Mouse (Mus musculus) megakaryocyte, embryonic 14.5 days (primary cell): ENCODE data around the gene Dpysl5. TPM values are rescaled to one million over a fixed set of nuclear protein-coding genes. Genes with fewer than 3 reads are reported as not detected.

ENCODE experiments used
- H3K27me3 ChIP-seq: replicated peaks from 2 replicates; pipeline ENCODE3; 2012; ENCODE audit warnings: inconsistent platforms
- H3K36me3 ChIP-seq: replicated peaks from 2 replicates; pipeline ENCODE3; 2012; ENCODE audit warnings: low read length, inconsistent platforms, mixed read lengths
- H3K4me1 ChIP-seq: 2 replicates; pipeline ENCODE4 v1.6.1; 2012; ENCODE audit warnings: inconsistent platforms
- H3K4me3 ChIP-seq: replicated peaks from 2 replicates; pipeline ENCODE3; 2012; ENCODE audit warnings: moderate library complexity, mild to moderate bottlenecking, inconsistent platforms
- H3K9me3 ChIP-seq: 2 replicates; pipeline ENCODE4 v1.6.1; 2012; ENCODE audit warnings: inconsistent platforms
- FLI1 ChIP-seq: IDR thresholded peaks from 2 replicates; pipeline ENCODE4 v1.6.1; 2012; ENCODE audit warnings: low read length, inconsistent platforms, mixed read lengths
- GATA1 ChIP-seq: IDR thresholded peaks from 3 replicates; pipeline ENCODE4 v1.6.1; 2012; ENCODE audit warnings: mixed read lengths, low read length, inconsistent platforms, borderline replicate concordance
- polyA plus RNA-seq: library from polyadenylated mRNA; stranded (reverse); fragments of >175 nt; gene quantifications from 2 replicates; pipeline ENCODE4 v1.2.3, GENCODE M21; 2012; ENCODE audit warnings: low replicate concordance; ENCODE audit not compliant: insufficient read depth

Gene Dpysl5
- 0.12 TPM in 1 of 2 replicates, not detected in the other for polyA plus RNA-seq

DNA sequence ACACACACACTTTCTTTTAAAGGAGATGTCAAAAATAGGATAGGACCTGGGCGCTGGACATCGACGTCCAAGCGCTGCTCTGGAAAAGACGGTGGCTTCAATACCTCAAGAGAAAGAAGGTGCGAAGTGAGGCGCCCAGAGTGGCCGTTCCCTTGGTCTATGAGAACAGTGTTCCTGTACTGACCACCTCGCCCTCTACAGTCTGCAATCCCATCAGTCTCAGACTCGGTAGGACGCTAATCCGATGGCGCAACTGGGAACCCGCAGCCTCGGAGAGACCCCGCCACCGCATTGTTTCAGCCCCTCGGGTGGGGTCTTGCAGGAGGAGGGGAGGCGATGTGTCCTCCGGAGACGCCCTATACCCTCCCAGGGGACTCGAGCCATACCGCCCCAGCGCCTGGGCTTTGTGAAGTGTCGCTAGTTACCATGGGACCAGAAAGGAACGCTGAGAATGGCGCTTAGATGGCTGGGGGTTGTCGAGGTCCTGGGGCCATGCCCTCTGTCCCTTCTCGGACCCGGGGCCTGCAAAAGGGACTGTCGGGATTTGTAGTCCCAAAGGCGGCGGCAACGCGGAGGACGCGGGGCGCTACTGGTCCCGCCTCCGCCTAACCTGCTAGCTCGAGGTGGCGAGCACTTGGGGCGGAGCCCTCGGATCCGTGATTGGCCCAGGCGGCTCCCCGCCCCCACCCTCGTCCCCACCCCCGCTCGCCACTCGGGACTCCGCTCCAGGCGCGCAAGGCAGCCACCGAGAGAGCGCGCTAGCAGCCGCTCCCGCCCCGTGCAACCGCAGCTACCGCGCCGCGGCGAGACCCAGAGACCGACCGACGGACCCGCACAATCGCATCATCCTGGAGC, at the start of gene Dpysl5:
TSS of gene Dpysl5 (plus strand) at position 418 of the 855 bp plus-strand sequence.
- peaks cover 88% of the 10 kb centered on the region for H3K27me3 ChIP-seq
- H3K4me1 ChIP-seq = peaks cover 36% of the 10 kb centered on the region
- peak within 1 kb of the TSS; percentile 87 for H3K4me3 ChIP-seq
- TF ChIP-seq GATA1 (no peak), FLI1 (no peak)
- no peaks in the 10 kb centered on the region for H3K36me3 ChIP-seq
- peaks cover 4% of the 10 kb centered on the region; the same call in 1 of the 2 replicates for H3K9me3 ChIP-seq

DNA sequence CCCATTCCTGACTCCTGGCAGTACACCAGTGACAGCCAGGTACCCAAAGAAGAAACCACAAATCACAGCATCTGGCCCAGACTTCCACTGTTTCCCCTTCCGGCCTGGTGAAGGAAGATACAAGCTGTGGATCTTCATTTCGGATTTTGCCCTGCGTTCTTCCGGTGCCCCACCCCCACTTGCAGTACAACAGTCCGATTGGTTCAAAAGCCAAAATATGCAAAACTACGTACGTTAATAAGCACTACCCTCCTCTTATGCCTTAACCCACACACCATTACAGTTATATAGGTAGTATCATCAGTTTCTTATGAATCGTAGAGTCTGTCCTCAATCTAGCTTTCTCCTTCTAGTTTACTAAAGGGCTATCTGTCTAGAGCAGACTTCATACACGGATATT, 46.0 kb upstream of the Dpysl5 start:
- H3K4me1 ChIP-seq = peaks cover 39% of the 10 kb centered on the region
- no peaks in the 10 kb centered on the region for H3K27me3 ChIP-seq
- H3K36me3 ChIP-seq = peaks cover 20% of the 10 kb centered on the region
- TF ChIP-seq GATA1 = no peak
- no peak for TF ChIP-seq FLI1
- peaks cover 16% of the 10 kb centered on the region for H3K9me3 ChIP-seq
- H3K4me3 ChIP-seq = no peak overlapping the region

DNA sequence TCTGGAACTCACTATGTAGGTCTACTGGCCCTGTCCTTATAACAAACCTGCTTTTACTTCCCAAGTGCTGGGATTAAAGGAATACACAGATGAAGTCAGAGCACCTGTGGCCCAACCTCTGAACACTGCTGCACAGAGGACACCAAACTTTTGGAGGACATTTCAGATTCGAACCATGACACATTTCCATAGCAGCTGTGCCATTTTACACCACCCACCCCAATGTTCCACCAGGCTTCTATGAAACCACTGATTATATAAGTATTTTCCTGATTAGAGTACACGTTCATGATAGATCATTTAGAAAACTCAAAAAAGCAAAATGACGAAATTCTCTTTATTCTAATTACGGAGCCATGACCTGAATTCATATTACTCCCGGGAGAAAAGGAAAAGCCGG, 45.4 kb upstream of the Dpysl5 start:
- peaks cover 10% of the 10 kb centered on the region for H3K9me3 ChIP-seq
- H3K36me3 ChIP-seq = peaks cover 26% of the 10 kb centered on the region
- TF ChIP-seq FLI1 (no peak), GATA1 (no peak)
- H3K27me3 ChIP-seq = no peaks in the 10 kb centered on the region
- peaks cover 39% of the 10 kb centered on the region for H3K4me1 ChIP-seq
- peak overlapping the region; percentile 98 for H3K4me3 ChIP-seq

DNA sequence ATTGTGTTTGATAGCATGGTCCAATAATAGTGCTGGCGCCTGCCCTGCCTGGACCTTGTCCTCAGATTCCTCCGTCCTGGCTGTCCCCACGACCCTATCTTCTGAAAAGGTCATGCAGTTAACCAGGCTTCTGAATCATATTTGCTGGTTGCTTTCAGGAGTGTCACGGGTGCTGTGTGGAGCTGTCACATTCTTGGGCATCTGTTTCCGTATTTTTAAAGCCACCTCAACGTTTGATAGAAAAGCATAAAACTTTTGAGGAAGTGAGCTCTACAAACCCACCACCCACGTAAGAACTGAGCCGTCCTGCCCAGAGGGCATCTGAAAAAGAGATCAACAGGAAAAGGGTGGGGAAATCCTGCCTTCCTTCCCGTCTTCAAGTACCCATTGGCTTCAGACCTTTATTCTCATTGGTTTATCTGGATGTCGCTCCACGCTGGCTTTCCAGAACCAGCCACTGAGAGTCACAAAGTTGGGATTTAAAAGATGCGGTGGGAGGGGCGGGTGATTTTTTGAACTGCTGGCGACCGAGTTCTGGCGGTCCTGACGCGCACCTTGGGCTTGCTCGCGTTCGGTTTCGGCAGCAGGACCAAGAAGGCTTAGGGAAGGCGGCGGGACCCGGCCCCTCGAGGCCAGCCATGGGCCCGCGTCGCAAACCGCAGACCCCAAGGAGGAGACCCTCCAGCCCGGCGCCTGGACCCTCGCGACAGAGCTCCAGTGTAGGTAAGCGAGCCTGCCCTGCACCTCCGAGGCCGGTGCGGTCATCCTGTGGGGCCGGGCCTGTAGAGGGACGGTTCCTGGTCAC, 44.8 kb upstream of the Dpysl5 start, which contains the start of gene Cenpa:
TSS of gene Cenpa (plus strand) at position 387 of the 805 bp plus-strand sequence.
- Histone ChIP-seq H3K9me3 (peaks cover 4% of the 10 kb centered on the region), H3K4me1 (peaks cover 39% of the 10 kb centered on the region), H3K27me3 (no peaks in the 10 kb centered on the region), H3K36me3 (peaks cover 31% of the 10 kb centered on the region), H3K4me3 (peak within 1 kb of the TSS; percentile 98)
- no peak for TF ChIP-seq GATA1
- TF ChIP-seq FLI1 = no peak

DNA sequence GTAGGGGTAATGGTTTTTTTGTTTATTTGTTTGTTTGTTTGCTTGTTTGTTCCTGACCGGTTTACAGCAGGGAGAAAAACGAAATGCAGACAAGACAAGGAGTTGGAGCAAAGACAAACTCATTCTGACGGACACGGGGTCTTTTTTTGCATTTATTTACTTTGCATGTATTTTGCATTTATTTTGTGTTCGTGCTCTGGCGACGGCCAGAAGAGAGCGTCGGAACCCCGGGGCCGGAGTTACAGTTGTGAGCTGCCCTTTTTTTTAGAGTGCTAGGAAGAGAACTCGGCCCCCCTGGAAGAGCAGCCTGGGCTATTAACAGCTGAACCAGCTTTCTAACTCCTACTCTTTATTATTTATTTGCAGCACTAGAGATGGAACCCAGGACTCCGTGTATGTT, 44.1 kb upstream of the Dpysl5 start:
- Histone ChIP-seq H3K4me1 (peaks cover 39% of the 10 kb centered on the region), H3K36me3 (peaks cover 37% of the 10 kb centered on the region), H3K27me3 (no peaks in the 10 kb centered on the region), H3K4me3 (peak overlapping the region; percentile 98), H3K9me3 (no peaks in the 10 kb centered on the region)
- TF ChIP-seq GATA1 (no peak), FLI1 (no peak)

DNA sequence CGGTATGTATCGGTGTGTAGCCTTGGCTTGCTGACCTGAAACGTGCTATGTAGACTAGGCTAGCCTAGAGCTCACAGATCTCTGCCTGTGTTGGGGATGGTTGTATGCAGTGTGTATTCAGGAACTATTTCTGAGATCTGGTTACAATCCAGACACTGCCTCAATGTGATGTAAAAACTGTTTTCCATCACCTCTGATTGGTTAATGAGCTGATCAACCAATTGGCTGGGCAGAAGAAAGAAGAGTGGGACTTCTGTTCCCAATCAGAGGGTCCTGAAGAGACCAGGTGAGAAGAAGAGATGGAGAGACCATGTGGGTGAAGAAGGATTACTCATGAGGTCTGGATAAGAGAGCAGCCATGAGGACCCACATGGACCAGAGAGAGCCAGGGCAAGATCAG, 43.7 kb upstream of the Dpysl5 start:
- H3K4me1 ChIP-seq = peaks cover 39% of the 10 kb centered on the region
- H3K27me3 ChIP-seq = no peaks in the 10 kb centered on the region
- H3K9me3 ChIP-seq = no peaks in the 10 kb centered on the region
- no peak for TF ChIP-seq FLI1
- TF ChIP-seq GATA1 = no peak
- H3K36me3 ChIP-seq = peaks cover 41% of the 10 kb centered on the region
- peak overlapping the region; percentile 98 for H3K4me3 ChIP-seq

DNA sequence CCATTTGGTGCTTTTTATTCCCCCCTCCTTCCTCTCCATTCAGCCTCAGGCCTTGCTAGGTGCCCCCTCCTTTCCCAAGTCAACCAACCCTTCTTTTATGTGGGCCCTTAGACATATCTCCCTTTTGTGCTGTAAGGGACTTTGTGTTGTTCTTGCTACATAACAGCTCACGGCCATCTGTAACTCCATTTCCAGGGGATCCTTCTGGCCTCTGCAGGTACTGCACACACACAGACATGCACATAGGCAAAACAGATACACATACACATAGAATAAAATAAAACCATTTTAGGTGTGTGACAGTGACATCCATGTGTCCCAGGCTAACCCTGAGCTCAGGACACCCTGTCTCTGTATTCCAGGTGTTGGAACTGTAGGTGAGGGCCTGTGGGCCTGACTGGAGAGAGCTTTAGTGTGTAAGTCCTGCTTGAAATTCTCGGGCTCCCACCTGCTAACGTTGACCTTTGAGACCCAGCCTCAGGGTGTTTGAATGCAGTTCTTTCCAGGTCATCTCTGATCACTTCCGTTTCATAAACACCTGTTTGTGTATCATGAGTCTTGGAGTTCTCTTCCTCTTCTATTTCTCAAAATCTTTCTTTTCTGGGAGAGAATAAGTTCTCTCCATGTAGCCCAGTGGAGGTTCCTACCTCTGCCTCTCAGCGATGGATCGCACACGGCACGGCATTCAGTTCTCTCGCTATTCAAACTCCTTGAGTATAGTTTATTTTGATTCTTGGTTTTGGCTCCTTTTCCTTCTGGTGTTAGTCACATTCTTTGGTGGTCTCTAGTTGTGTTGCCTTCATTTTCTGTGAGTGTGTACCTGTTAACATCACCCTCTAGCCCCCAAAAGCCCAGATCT, 42.5 kb upstream of the Dpysl5 start:
- Histone ChIP-seq H3K36me3 (peaks cover 53% of the 10 kb centered on the region), H3K4me3 (peak overlapping the region; percentile 83), H3K9me3 (no peaks in the 10 kb centered on the region), H3K4me1 (peaks cover 35% of the 10 kb centered on the region), H3K27me3 (no peaks in the 10 kb centered on the region)
- TF ChIP-seq FLI1 (no peak), GATA1 (no peak)

DNA sequence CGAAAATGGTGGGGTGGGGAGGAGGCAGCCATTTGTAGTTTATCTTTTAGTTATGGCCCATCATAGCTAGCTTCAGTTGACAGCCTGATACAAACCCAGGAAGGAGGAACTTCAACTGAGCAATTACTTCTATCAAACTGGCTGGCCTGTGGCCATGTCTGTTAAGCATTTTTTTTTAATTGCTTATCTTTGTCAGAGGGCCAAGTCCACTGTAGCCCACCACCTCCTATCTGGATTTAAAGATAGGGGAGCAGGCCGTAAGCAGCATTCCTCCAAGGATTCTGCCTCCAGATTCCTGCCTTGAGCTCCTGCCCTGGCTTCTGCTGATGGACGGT, 41.9 kb upstream of the Dpysl5 start:
- Histone ChIP-seq H3K27me3 (no peaks in the 10 kb centered on the region), H3K4me3 (peak overlapping the region; percentile 72), H3K4me1 (peaks cover 32% of the 10 kb centered on the region), H3K9me3 (no peaks in the 10 kb centered on the region), H3K36me3 (peaks cover 59% of the 10 kb centered on the region)
- TF ChIP-seq GATA1 (no peak), FLI1 (no peak)

DNA sequence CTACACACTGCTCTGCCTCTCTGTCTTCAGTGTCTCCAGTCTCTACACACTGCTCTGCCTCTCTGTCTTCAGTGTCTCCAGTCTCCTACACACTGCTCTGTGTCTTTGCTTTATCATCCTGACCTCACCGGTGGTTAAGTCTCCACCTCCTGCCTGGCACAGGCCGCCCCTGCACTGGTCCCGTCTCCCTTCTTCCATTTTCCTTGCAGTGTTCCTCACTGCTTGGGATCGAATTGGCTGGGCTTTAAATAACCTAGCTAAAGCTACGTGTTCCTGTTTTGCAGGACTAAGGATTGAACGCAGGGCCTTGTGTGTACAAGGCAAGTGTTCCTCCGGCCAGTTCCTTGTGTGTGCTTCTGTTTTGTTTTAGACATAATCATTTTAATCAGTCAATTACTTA, 41.3 kb upstream of the Dpysl5 start:
- H3K4me3 ChIP-seq = no peak overlapping the region
- peaks cover 64% of the 10 kb centered on the region for H3K36me3 ChIP-seq
- peaks cover 32% of the 10 kb centered on the region for H3K4me1 ChIP-seq
- TF ChIP-seq GATA1 = no peak
- no peak for TF ChIP-seq FLI1
- H3K27me3 ChIP-seq = no peaks in the 10 kb centered on the region
- H3K9me3 ChIP-seq = no peaks in the 10 kb centered on the region
